Mouse (Mus musculus) urinary bladder, postnatal 25 days (tissue): ENCODE data around the gene Gadl1.
A peak's percentile ranks its signal among the peaks of the same experiment; 100 is the strongest.

Experiments
- DNase-seq: peaks from one replicate; pipeline ENCODE4 v3.0.0; 2022; ENCODE audit warnings: low spot score

Gene Gadl1

DNA sequence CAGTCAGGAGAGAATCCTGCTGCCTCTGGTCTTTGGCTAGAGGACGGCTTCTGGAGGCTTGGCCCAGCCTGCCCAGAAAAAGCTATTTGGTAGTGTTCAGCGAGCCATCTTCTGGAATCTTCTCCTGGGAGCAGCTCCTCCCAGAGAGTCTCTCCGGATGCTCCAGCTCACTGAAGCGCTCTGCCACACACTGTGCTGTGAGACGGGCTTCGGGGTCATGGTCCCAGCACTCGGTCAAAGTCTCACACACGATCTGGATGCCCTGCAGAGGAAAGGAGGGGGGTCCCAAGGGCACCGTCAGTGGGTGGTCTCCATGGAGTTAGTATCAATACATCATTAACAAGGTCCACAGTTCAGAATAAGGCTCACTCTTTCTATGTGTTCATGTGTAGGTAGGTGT is 181.0 kb downstream of the Gadl1 start:
- no peak for DNase-seq

DNA sequence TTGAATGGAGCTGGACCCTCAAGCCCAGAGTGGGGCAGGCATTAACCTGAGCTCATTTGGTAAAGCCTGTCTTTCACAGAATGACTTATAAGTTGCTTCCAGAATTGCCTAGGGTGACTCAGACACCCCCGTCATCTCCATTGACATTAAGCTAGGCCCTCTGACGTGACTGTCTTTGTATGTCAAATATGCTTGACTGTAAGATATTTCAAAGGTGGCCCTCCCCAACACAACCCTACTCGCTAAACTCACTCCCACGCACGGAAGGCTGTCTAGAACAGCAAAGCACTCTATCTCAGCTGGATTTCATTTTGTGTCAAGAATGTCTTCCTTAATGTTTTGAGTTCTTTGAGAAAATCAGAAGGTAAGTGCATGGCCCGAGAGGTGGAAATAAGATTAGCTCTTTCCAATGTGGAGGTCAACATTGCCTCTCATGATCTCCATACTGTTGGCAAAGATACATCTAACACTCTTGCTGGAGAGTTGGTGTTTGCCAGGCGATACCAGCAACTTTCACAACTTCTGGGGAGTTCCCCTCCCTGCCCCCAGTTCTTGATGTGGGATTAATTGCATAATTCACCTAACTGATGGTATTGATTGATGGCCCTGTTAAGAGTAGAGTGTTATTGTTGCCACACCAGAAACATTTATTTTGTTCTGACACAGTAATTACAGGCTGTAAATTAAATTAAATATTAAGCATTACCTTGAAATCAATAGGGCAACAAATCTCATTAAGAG is 182.0 kb downstream of the Gadl1 start:
- no peak for DNase-seq

DNA sequence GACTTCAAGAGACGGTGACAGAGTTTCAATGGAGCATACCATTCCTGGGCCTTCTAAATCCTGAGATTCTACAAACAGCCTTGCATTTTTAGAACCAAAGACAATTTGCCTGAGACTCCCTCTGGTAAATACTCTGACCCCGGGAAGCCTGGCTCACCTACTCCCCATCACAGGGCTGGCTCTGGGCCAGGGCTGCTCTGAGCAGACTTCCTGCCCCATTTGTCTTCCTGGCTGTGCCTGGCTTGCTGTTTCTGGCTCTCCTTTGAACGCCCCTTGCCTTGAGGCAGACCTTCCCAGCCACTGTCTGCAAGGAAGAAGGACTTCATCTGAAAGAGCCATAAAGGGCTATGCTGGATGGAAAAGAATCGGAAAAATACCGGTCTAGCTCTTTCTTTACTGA is 182.7 kb downstream of the Gadl1 start:
- no peak for DNase-seq

DNA sequence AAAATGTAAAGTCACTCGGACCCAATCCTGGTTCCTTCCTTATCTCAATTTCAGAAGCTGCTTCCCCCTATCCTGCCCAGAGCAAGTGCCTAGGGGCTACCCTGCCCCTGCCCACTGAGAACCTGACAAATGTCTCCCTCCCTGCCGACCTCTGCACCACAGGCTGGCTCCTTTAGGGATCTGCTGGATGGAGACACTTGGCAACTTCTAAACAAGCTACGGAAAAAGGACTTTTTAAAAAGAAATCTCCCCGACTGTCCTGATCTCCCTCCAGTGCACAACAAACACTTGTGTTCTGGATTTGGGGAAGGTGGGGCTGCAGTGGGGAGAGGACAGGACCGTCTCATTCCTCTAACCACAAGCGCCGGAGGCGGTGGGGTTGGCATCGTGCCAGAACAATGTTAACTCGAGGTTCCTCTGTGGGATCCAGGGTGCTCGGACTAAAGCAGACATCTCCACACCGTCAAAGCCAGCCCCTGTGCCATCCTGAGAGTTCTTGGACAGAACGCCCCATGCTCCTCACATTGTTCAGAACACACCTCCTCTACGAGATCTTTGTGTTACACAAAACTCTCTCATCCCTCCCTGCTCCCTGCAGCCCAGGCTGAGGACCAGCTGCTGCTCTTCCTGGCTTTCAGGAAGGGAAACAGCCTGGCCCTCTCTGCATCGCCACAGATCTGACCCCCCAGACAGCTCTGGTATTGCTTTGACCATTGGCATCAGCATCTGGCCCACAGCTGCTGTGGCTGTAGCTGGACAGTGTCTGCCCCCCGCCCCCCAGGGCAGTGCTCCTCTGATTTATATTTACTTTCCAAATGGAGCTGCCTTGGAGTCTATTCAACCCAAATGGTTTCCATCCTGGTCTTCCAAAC is 189.7 kb downstream of the Gadl1 start:
- DNase-seq: peak; percentile 47

DNA sequence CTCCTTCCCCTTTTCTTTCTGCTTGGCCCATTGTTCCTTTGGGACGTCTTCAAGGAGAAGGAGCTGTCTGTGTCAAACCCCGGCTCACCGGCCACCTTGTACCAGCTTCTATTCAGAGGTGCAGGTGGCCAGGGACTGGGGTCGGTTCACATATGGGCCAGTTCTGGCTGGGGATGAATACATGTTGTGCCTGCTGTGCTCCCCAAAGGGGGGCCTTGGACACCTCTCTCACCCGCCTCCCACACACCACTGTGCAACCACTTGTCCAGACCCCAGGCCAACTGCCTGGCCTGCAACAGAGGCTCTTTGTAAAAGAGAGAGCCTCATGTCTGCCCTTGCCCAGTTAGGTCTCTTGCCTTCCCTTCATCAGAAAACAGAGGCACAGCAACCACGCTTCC is 190.3 kb downstream of the Gadl1 start:
- no peak for DNase-seq

DNA sequence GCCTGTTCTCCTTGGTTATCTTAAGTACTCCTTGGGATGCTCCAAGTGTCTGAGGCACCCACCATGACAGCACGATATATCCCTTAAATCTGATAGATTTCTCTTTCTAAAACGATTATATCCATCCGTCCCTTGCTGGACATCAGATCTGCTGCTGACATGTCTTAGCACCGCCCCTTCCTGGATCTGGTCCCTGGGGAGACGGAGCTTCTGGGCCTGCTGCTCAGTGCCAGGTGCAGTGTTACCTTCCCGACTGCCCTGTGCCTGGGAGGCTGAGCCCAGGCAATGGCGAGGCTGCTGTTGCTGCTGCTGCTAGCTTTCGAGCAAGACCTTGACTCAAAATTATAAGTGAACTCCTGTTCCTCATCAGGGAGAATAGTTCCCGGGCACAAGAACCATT is 190.8 kb downstream of the Gadl1 start:
- DNase-seq: no peak

DNA sequence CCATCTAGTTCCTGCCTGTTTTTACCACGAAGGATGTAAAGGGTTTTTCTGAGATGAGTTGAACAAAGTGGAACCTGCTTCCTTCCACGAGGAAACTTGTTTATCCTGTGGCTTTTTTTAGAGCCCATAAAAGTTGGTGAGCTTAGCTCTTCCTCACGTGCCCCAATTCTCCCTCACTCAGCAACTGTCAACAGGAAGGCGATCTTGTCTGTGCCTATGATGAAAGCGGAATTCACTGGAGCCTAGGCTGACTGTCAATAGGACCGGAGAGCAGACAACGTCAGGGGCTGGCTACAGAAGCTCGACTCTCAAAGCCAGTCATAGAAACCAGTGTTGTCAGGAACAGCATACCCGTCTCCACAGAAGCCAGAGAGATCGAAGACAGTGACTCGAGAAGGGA is 192.6 kb downstream of the Gadl1 start:
- DNase-seq: no peak

DNA sequence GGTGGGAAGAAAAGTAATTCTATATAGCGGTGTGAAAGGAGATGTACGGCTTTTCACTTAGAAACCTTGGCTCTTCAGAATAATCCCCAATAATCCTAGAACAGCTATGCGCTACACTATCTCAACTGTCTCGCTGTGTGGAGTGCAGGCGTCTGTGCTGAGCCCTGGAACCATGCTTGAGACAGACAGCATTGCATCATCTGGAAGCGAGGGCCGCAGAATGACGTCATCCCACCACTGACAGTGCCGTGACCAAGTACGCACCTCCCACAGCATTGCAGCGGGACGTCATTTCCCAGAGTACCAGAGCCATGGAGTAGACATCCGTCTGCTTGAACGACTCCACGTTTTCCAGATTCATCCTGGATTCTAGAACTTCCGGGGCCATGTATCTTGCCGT is 195.5 kb downstream of the Gadl1 start:
- no peak for DNase-seq

DNA sequence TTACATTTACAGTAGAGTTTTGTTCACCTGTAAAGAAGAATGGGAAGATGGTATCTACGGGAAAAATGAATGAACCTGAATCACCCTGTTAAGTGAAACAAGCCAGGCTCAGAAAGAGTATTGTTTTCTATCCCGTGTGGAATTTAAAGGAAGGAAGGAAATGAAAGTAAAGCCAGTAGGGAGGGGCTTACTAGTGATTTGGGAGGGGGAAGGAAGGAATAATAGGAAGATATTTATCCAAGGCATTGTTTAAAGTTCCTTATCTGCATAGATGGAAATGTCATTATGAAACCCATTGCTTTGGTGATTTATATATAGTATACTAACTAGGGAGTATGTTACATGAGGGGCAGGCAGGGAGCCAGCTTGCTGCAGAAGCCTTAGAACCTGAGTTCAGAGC is 199.5 kb downstream of the Gadl1 start:
- DNase-seq: no peak

DNA sequence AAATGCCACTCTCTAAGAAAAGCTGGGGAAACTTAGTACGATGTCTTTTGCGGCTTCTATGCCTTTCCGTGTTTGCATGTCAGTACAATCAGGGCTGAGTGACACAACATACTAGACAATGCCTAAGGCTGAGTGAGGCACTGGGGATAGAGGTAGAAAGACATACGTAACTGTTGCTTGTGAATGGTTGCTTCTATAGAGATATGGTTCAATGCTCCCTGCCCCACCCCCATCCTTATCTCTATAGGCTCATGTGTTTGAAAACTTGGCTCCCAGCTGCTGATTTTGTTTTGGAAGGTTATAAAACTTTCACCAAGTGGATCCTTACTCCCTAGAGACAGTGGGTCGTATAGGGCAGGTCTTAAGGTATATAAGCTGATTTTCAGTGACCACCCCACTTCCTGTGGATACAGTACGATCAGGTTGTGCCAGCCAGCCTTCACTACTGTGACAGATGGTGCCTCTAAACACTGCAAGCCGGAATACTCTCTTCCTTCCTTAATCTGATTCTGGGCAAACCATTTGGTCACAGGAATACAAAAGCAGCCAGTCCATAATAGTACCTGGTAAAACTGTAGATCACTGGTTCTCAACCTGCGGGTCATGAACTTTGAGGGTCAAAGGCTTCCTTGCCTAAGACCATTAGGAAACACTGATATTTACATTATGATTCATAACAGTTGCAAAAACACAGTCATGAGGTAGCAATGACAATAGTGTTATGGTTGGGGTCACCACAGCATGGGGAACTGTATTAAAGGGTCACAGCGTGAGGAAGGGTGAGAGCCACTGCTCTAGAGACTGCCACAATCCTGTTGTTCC is 202.1 kb downstream of the Gadl1 start:
- DNase-seq: no peak

DNA sequence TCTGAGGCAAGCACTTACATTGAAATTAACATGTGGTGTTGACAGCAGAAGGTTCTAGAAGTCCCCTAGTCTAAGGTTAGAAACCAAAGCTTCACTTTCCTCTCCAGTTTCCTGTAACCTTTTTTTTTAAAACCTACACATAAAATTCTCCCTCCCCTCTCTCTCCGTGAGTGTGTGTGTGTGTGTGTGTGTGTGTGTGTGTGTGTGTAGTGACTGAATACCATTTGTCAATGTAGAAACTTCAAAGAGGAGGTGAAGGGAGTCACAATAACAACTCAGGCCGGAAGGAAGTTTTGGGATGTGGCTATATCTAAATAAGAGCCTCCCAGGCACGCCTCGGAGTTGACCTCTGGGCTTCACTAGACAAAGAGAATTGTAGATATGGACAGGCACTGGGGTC is 205.1 kb downstream of the Gadl1 start:
- DNase-seq: no peak

DNA sequence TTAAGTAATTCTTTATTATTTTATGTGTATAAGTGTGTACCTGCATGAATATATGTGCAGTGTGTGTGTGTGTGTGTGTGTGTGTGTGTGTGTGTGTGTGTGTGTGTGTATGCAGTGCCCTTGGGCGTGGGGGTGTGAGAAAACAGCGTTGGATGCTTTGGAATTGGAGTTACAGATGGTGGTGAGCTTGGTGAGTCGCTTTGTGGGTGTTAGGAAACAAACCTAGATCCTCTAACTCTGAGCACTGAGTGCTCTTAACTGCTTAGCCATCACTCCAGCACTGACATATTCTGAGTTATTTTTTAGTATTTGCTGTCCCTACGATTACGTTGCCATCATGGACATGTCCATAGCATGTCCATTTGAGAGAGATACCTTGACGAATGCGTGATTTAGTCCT is 206.6 kb downstream of the Gadl1 start:
- DNase-seq: no peak

DNA sequence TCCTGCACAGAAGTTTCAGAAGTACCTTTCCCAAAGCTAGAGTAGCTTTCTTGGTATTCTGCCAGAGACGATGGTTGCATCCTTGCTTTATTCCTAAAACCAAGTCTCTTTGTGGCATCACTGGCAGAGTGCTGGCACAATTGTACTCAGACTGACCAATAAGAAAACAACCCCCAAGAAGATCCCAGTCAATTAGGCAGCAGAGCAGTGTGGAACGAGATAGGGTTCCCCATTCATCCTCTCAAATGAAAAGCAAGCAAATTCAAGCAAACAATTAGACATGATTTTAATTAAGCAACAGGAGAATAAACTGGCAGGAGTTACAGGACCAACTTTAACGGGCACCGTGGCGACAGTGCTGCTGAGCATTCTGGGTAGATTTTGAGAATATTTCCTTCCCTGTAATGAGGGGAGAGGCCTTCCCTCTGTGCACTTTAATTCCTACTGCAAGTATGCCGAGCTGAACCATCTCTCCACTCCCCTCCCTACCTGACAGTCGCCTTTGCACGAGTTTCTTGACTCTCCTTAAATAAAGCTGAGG is 209.1 kb downstream of the Gadl1 start:
- no peak for DNase-seq

DNA sequence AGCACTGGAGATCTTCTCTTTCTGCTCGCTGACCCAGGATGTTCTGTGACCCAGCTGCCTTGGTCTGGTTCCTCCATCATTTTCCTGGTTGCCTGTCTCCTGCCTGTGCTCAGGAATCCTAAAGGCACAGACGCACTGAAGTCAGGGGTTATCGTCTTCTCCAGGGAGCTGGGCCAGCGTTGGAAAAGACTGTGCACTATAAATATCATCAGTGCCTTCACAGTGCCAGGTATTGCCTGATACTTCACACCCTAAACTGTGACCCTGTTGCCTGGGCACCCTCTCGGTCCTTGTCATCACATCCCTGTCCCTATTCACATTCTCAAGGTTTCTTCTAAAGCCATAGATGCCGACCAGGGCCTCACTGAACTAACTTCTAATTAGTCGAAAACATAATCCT is 210.7 kb downstream of the Gadl1 start:
- no peak for DNase-seq

DNA sequence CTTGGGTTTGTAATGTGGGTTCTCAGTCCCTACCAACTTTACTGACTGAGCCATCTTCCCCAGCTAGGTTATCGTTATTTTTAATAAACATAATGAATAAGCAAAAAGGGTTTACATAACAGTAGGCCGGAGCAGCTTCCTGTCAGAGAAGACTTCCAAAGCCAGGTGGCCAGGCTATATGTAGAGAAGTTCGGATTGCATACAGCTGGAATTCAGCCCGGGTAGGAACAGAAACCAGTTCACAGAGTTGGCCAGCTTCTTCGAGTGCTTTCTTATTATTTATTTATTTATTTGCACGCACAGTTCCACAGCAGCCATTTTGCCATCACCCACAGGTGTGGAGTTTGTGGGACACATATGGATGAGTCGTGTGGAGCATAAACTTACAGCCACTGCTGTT is 212.2 kb downstream of the Gadl1 start:
- no peak for DNase-seq

DNA sequence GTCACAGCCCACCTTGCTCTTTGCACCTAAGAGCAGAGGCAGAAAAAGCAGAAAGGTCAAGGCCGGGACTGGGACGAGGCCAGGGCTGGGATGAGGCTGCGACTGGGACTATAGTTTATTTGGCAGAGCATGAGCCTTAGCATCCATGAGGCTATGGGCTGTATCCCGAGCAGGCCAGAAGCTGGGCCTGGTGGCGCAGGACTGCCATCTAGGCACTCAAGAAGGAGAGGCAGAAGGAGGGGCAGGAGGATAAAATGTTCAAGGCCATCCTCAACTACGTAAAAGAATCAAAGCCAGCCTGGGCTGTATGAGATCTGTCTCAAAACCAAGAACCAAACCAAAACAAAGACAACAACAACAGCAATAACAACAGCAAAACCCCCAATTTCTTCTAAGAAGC is 213.3 kb downstream of the Gadl1 start:
- no peak for DNase-seq

DNA sequence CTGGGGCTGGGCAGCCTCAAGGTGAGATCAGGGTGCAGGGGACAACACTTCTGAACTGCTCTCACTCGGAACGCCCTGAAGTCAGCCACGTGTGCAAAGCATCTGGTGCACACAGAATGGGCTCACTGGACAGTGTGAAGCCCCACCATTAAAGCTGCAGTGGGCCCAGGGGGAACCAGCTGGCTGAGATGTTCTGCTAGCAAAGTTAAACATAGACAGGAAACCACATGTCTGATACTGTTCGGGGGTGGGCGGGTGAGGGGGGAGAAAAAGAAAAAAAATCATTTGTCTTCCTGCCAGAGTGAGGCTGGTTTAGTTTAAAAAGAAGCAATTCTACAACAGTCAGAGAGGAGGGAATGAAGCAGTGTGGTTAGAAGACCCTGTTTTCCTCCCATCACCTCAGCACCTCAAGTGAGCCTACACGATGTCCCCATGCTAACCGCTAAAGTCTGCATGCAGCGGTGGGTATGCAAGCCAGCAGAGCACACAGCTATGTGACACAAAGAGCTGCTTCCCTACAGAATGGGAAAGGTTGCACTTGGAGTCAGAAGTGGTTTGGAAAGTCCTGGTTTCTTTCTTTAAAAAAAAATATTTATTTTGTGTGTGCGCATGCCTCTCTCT is 213.8 kb downstream of the Gadl1 start:
- no peak for DNase-seq
